Mouse (Mus musculus): Measurements from ENCODE around the gene Hoxa4.

GRCm38 (mm10) chr6:52194690-52195089 lies 3.1 kb upstream of the Hoxa4 start:
- TF ChIP-seq CTCF (IDR thresholded peaks at IDR 0.05; ENCODE audit: extremely low read depth, insufficient read length, insufficient replicate concordance, low read depth, low read length), result no peak
- TF ChIP-seq POLR2A (IDR thresholded peaks at IDR 0.05; ENCODE audit: low read depth, low read length), result no peak

Data from small intestine, adult 2 months (tissue).